Mouse (Mus musculus) bone marrow macrophage, adult 2 months (primary cell): ENCODE measurements at regions not wholly inside any gene's neighbourhood (a gene's known extent, or its start where the extent isn't known, plus 50 kb on each side); places are given as distances from the start of the nearest gene placed in this dataset.

Experiments
- H3K27ac ChIP-seq: 2 replicates; pipeline ENCODE4 v1.5.1; 2012; ENCODE audit warnings: low read depth, low read length; ENCODE audit not compliant: insufficient read depth
- H3K4me1 ChIP-seq: 2 replicates; pipeline ENCODE4 v1.6.1; 2012; ENCODE audit warnings: low read length; ENCODE audit not compliant: control insufficient read depth, insufficient read depth
- H3K4me3 ChIP-seq: 2 replicates; pipeline ENCODE4 v1.5.1; 2012; ENCODE audit warnings: mild to moderate bottlenecking, low read length, moderate library complexity; ENCODE audit not compliant: insufficient read depth
- CTCF ChIP-seq: IDR thresholded peaks from 2 replicates; pipeline ENCODE4 v1.5.1; 2012; ENCODE audit warnings: low read depth, mild to moderate bottlenecking, low read length, moderate library complexity
- POLR2A ChIP-seq: IDR thresholded peaks from 2 replicates; pipeline ENCODE4 v1.6.1; 2012; ENCODE audit warnings: mild to moderate bottlenecking, low read depth, low read length, borderline replicate concordance

GRCm38 (mm10) chr10:37291639-37292495, 153.1 kb upstream of the Marcks start:
- peaks cover 11% of the 10 kb centered on the region for H3K4me1 ChIP-seq
- no peak overlapping the region for H3K4me3 ChIP-seq
- TF ChIP-seq POLR2A, result no peak
- TF ChIP-seq CTCF, result no peak
- no peak overlapping the region for H3K27ac ChIP-seq

DNA sequence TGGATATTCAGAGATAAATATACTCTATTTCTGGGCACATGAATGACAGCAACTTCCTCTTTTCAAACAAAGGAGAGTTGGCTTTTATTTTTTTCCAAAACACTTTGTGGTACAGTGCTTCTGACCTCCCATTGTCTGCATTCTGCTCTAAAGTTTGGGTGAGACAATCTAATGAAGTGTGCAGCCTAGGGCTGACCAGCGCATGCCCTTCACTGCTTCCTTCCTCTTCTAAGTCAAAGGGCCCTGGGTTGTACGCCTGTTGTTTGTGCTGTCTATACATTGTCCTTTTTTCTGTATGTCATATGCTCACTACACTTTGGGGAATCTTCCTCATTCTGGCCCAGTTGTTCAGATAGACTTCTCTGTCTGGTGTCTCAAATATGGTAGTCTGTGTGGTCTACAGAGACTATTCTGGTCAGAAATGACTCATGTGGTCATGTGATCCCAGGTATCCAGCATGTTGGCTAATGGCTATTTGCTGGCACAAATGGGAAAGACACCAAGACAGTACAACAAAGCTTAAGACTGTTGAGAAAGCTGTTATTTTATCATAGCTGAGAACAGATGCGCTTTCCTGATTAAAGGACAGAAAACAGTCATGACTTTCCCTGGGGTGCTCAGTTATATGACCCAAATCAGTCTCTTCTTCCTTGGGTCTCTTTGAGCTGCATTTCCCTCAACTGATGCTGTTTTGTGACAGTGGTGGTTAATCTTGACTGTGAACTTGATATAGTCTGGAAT, 151.4 kb upstream of the Marcks start:
- Histone ChIP-seq H3K4me3 (no peak overlapping the region), H3K4me1 (peaks cover 11% of the 10 kb centered on the region), H3K27ac (peak overlapping the region; percentile 58)
- TF ChIP-seq CTCF, result no peak
- TF ChIP-seq POLR2A, result no peak

DNA sequence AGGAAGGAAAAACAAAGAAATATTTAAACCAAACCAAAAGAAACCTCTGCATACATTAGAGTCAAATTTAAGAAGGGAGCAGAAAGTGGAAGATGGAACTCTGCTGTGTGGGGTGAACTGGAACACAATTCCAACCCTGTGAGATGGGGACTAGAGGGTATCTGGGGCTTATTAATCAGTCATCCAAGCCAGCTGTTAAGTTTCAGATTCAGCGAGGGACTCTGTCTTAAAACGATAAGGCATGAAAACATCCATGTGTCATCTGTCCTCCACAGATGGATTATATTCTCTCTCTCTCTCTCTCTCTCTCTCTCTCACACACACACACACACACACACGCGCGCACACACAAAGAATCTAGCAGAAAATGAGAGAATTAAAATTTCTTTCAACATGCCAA, 147.6 kb upstream of the Marcks start:
- TF ChIP-seq POLR2A, result no peak
- TF ChIP-seq CTCF, result no peak
- Histone ChIP-seq H3K4me3 (no peak overlapping the region), H3K27ac (no peak overlapping the region), H3K4me1 (peaks cover 9% of the 10 kb centered on the region)

GRCm38 (mm10) chr10:37282951-37283350, 144.2 kb upstream of the Marcks start:
- TF ChIP-seq POLR2A, result no peak
- TF ChIP-seq CTCF, result no peak
- no peak overlapping the region for H3K4me3 ChIP-seq
- H3K4me1 ChIP-seq, result peaks cover 12% of the 10 kb centered on the region

DNA sequence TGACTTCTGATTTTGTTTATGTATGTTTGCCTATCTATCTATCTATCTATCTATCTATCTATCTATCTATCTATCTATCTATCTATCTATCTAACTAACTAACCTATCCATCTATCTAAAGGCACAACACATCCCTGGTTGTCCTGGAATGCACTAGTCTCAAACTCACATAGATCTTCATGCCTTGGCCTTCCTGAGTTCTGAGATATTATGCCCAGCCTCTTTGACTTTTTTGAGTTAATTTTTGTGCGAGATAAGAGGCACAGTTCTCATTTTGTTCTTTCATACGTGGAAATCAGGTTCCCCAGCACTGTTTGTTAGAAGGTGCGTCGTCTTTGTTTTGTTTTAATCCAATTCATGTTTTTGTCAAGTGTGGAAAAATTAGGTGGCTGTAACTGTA, 142.1 kb upstream of the Marcks start:
- H3K4me1 ChIP-seq, result peaks cover 12% of the 10 kb centered on the region
- TF ChIP-seq POLR2A (no peak), CTCF (no peak)
- H3K4me3 ChIP-seq, result no peak overlapping the region
- no peak overlapping the region for H3K27ac ChIP-seq

More at GRCm38 (mm10) chr10:37282951-37283350, 144.2 kb upstream of the Marcks start:
- no peak overlapping the region for H3K27ac ChIP-seq

GRCm38 (mm10) chr10:37280150-37280820, 141.6 kb upstream of the Marcks start:
- peaks cover 12% of the 10 kb centered on the region for H3K4me1 ChIP-seq
- no peak for TF ChIP-seq CTCF
- TF ChIP-seq POLR2A, result no peak
- H3K27ac ChIP-seq, result no peak overlapping the region

GRCm38 (mm10) chr10:37279316-37279715, 140.6 kb upstream of the Marcks start:
- TF ChIP-seq POLR2A (no peak), CTCF (no peak)
- Histone ChIP-seq H3K27ac (no peak overlapping the region), H3K4me3 (no peak overlapping the region), H3K4me1 (peaks cover 12% of the 10 kb centered on the region)

More at GRCm38 (mm10) chr10:37280150-37280820, 141.6 kb upstream of the Marcks start:
- no peak overlapping the region for H3K4me3 ChIP-seq

DNA sequence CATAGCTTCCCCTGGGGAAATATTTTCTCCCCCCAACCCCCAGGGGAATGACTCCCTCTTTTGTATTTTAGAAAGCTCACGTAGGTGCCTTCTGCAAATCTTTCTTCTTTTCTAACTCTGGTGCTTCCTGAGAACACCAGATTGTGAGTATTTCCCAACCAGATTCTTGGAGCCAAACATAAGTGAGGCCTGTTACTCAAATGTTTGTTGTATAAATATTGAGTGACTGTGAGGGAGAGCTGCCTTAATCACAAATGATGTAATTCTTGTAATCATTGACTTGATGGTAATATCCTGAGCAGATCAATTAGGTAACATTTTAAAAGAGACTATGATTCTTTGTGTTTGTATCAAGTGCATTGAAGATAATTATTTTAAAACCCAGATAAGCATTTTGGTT, 137.1 kb upstream of the Marcks start:
- H3K27ac ChIP-seq, result no peak overlapping the region
- peaks cover 12% of the 10 kb centered on the region for H3K4me1 ChIP-seq
- no peak overlapping the region for H3K4me3 ChIP-seq
- no peak for TF ChIP-seq POLR2A
- TF ChIP-seq CTCF, result no peak

DNA sequence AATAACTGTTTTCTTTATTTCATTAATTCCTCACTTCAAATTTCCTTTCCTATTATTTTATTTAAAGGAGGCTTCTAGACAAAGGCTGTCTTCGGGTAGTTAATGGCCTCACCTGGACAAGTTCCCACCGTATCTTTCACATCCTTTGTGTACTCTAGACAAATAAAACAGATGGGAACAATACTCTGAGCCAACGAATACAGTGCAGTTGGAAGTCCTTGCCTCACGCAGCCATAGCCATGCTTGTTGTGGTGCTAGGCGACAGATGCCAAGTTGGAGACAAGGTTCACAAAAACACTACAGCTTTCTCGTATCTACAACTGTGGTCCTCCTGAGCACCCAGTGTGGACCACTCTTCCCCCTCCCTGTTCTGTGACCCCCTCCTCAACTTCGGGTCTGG, 136.6 kb upstream of the Marcks start:
- H3K4me1 ChIP-seq, result peaks cover 9% of the 10 kb centered on the region
- TF ChIP-seq CTCF (no peak), POLR2A (no peak)
- no peak overlapping the region for H3K27ac ChIP-seq
- H3K4me3 ChIP-seq, result no peak overlapping the region
